Mouse (Mus musculus) erythroblast, embryonic 14.5 days (primary cell): ENCODE data around the gene Akap8. TPM values are rescaled to one million over a fixed set of nuclear protein-coding genes. Genes with fewer than 3 reads are reported as not detected.

ENCODE experiments used
- H3K27me3 ChIP-seq: 2 replicates; pipeline ENCODE4 v1.6.1; 2012; ENCODE audit warnings: inconsistent platforms; ENCODE audit not compliant: control insufficient read depth
- H3K36me3 ChIP-seq: 2 replicates; pipeline ENCODE4 v1.6.1; 2012; ENCODE audit warnings: mild to moderate bottlenecking, inconsistent platforms; ENCODE audit not compliant: control insufficient read depth
- H3K4me1 ChIP-seq: 2 replicates; pipeline ENCODE4 v1.6.1; 2012; ENCODE audit warnings: inconsistent platforms; ENCODE audit not compliant: control insufficient read depth
- H3K4me3 ChIP-seq: replicated peaks from 2 replicates; pipeline ENCODE3; 2012; ENCODE audit warnings: moderate library complexity, mild to moderate bottlenecking, inconsistent platforms
- H3K9me3 ChIP-seq: 2 replicates; pipeline ENCODE4 v1.6.1; 2012; ENCODE audit warnings: low read length, inconsistent platforms, mixed read lengths; ENCODE audit not compliant: control insufficient read depth
- GATA1 ChIP-seq: IDR thresholded peaks from 2 replicates; pipeline ENCODE4 v1.6.1; 2012; ENCODE audit warnings: low read length, inconsistent platforms, mixed read lengths
- TAL1 ChIP-seq: IDR thresholded peaks from 3 replicates; pipeline ENCODE4 v1.6.1; 2012; ENCODE audit warnings: low read length, inconsistent platforms, mixed read lengths
- polyA plus RNA-seq: library from polyadenylated mRNA; stranded (reverse); fragments of >175 nt; gene quantifications from 2 replicates; pipeline ENCODE4 v1.2.3, GENCODE M21; 2012

The Akap8 gene
- polyA plus RNA-seq, 1 experiment: 13.2 TPM

DNA sequence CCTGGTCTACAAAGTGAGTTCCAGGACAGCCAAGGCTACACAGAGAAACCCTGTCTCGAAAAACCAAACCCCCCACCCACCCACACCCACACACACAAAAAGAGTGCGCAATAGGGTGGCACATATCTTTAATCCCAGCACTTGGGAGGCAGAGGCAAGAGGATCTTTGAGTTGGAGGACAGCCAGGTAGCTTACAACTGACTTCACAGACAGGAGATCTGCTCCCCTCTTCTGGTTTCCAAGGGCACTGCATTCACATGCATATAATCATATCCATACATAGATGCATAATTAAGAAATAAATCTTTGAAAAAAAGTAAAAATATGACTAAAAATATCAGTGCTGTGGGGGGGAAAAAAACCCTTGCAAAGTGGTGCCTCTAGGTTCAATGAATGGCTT, 62.2 kb downstream of the Akap8 start:
- Histone ChIP-seq H3K4me3 (no peak overlapping the region), H3K9me3 (no peaks in the 10 kb centered on the region), H3K4me1 (peaks cover 35% of the 10 kb centered on the region), H3K36me3 (peaks cover 13% of the 10 kb centered on the region), H3K27me3 (no peaks in the 10 kb centered on the region)
- no peak for TF ChIP-seq TAL1

DNA sequence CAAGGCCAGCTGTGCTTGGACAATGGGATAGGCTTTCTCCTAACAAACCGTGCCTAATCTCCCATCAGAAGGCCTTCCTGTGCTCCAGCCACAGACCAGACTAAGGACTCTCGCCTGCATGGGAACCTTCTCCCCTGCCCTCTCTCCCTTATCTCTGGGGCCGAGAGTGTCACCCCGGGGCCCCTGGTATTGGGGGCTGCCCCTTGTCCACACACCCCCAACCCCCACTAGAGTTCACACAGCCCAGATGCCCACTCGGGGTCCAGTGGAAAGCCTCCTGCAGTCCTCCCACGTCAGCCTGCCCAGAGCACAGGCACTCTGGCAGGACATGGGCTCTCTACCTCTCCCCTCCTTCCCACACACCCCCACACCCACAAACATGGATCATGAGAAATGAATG, 63.1 kb downstream of the Akap8 start:
- H3K27me3 ChIP-seq: no peaks in the 10 kb centered on the region
- peaks cover 36% of the 10 kb centered on the region for H3K4me1 ChIP-seq
- peaks cover 17% of the 10 kb centered on the region for H3K36me3 ChIP-seq
- H3K4me3 ChIP-seq: no peak overlapping the region
- no peak for TF ChIP-seq GATA1
- TF ChIP-seq TAL1: no peak
- H3K9me3 ChIP-seq: no peaks in the 10 kb centered on the region

DNA sequence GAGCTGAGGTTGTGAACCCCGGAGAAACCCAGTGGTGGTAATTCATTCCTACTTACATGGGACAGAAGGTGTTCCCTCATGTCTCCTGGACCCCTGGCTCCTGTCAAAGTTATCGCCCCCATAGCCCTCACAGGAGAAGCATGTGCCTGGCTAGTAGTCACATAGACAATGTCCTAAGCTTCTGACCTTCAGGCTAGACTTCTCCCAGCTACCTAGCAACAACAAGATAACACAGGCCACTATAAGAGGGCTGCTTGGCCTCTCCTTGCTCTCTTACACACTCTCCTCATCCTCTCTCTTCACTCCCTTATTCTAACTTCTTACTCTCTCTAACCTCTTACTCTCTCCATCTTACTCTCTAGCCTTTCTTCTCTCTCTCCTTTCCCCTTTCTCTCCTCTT, 63.6 kb downstream of the Akap8 start:
- TF ChIP-seq TAL1 (no peak), GATA1 (no peak)
- Histone ChIP-seq H3K36me3 (peaks cover 19% of the 10 kb centered on the region), H3K4me1 (peaks cover 36% of the 10 kb centered on the region), H3K9me3 (no peaks in the 10 kb centered on the region), H3K27me3 (no peaks in the 10 kb centered on the region), H3K4me3 (no peak overlapping the region)

DNA sequence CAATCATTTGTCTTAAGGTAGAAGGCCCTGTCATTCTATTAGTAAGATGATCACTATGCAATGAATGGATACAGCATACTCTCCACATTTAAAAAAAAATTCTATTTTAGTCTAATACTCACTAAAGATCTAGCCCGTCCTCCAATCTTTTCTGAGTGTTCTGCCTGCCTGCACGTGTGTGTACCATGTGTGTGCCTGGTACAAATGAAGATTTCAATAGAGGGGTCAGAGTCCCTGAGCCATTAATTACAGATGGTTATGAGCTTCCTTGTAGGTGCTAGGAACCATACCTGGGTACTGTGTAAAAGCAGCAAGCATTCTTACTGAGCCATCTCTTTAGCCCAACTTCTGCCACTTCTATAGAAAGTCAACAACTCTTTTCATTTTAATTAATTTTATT, 64.1 kb downstream of the Akap8 start:
- no peaks in the 10 kb centered on the region for H3K27me3 ChIP-seq
- no peak overlapping the region for H3K4me3 ChIP-seq
- no peaks in the 10 kb centered on the region for H3K9me3 ChIP-seq
- TF ChIP-seq TAL1: no peak
- TF ChIP-seq GATA1: no peak
- peaks cover 21% of the 10 kb centered on the region for H3K36me3 ChIP-seq
- peaks cover 36% of the 10 kb centered on the region for H3K4me1 ChIP-seq

Other genes starting within 250 kb of the Akap8 start
- gene Notch3, start 154.4 kb downstream of the Akap8 start, polyA plus RNA-seq: 0.01 TPM in 1 of 2 replicates, not detected in the other
- not detected in 2 replicates for gene Ephx3, start 131.7 kb downstream of the Akap8 start, polyA plus RNA-seq
- gene Brd4, start 36.5 kb downstream of the Akap8 start, polyA plus RNA-seq: 26.1 and 31.0 TPM in 2 replicates
- 23.1 and 23.2 TPM in 2 replicates for gene Akap8l, start 29.4 kb upstream of the Akap8 start, polyA plus RNA-seq
- 2.2 and 2.5 TPM in 2 replicates for gene Wiz, start 68.2 kb upstream of the Akap8 start, polyA plus RNA-seq
- 0.17 and 0.24 TPM in 2 replicates for gene Rasal3, start 82.3 kb upstream of the Akap8 start, polyA plus RNA-seq
- 0.03 TPM in 1 of 2 replicates, not detected in the other for gene Pglyrp2, start 102.9 kb upstream of the Akap8 start, polyA plus RNA-seq
- gene Cyp4f39, start 131.5 kb upstream of the Akap8 start, polyA plus RNA-seq: 0.03 TPM in 2 replicates
- not detected in 2 replicates for gene Cyp4f17, start 184.8 kb upstream of the Akap8 start, polyA plus RNA-seq
- gene Cyp4f16, start 215.3 kb upstream of the Akap8 start, polyA plus RNA-seq: 0.02 TPM in 1 of 2 replicates, not detected in the other